Mouse (Mus musculus) G1E (cell line): ENCODE measurements around the gene Disc1.

Experiments
- CTCF ChIP-seq: IDR thresholded peaks from 2 replicates; pipeline ENCODE4 v1.5.1; 2012; ENCODE audit warnings: low read depth, low read length, inconsistent platforms, mixed read lengths
- GATA1 ChIP-seq: IDR thresholded peaks from 2 replicates; pipeline ENCODE4 v1.6.1; 2012; ENCODE audit warnings: borderline replicate concordance, low read length, inconsistent platforms, mixed read lengths
- TAL1 ChIP-seq: conservative IDR thresholded peaks from 2 replicates; pipeline ENCODE4 v1.6.1; 2012; ENCODE audit warnings: low read depth, low read length, inconsistent platforms, mixed read lengths

GRCm38 (mm10) chr8:125217902-125218581, 164.0 kb downstream of the Disc1 start:
- TF ChIP-seq CTCF = no peak
- TF ChIP-seq TAL1 = no peak
- TF ChIP-seq GATA1 = no peak
